11 mouse cellular contexts compared by ENCODE assay signal in genomic region chr16:50525504-50525903, GRCm38 (mm10).
"Had no signal": no experiment of that assay in that cellular context is flagged by ENCODE, and none has a peak within 500 bp of the region (broad histone marks: within the 10 kb centered on the region; RNA-seq: fewer than 3 reads in every experiment).

No protein-coding gene starts in this region.

- H3K4me1 ChIP-seq: liver, embryonic 15.5 days had no signal

- H3K9ac ChIP-seq: liver, embryonic 15.5 days; midbrain, embryonic 13.5 days had no signal

- H3K4me3 ChIP-seq: layer of hippocampus, adult 2 months; limb, embryonic 10.5 days; liver, embryonic 15.5 days; midbrain, embryonic 13.5 days had no signal

- H3K4me2 ChIP-seq: liver, embryonic 11.5 days; liver, embryonic 15.5 days; midbrain, embryonic 13.5 days had no signal

- H3K9me3 ChIP-seq: limb, embryonic 10.5 days; liver, embryonic 15.5 days; midbrain, embryonic 13.5 days had no signal

- H3K36me3 ChIP-seq: limb, embryonic 10.5 days; liver, embryonic 15.5 days; midbrain, embryonic 13.5 days had no signal

- ATAC-seq: lung, postnatal 0 days; midbrain, embryonic 13.5 days had no signal

- DNase-seq: kidney, postnatal 10 days; kidney, postnatal 4 days; lung, adult 2 months; right cerebral cortex, postnatal 14 days; thymus, postnatal 4 days had no signal

- H3K27ac ChIP-seq: layer of hippocampus, adult 2 months; liver, embryonic 15.5 days; midbrain, embryonic 13.5 days had no signal
